Mouse (Mus musculus): ENCODE data around the gene Syt13. TPM values are rescaled to one million over a fixed set of nuclear protein-coding genes. Genes with fewer than 3 reads are reported as not detected.

The Syt13 gene
- total and polyA plus RNA-seq, 2 experiments from 2014 or later, result 0.11 to 0.31 TPM

GRCm38 (mm10) chr2:92886862-92887261 lies 28.0 kb upstream of the Syt13 start:
- ATAC-seq (ENCODE audit: insufficient read depth, low read depth) (no peak), DNase-seq (ENCODE audit: low spot score) (no peak)
- H3K27ac ChIP-seq (ENCODE audit: low read depth), result no peak overlapping the region
- TF ChIP-seq CTCF (IDR thresholded peaks at IDR 0.05; ENCODE audit: low read depth) (no peak), EP300 (IDR thresholded peaks at IDR 0.05; ENCODE audit: low read depth) (no peak)
- no peaks in the 10 kb centered on the region for H3K36me3 ChIP-seq (replicated peaks; ENCODE audit: control insufficient read depth, insufficient read depth, low read length)
- 61% methylated on average over 3 of the region's 3 CpGs for WGBS
- no peak overlapping the region for H3K4me2 ChIP-seq (ENCODE audit: low read depth, low read length)
- no peaks in the 10 kb centered on the region for H3K9me3 ChIP-seq (replicated peaks; ENCODE audit: control insufficient read depth, low read length)
- no peak overlapping the region for H3K4me3 ChIP-seq (ENCODE audit: low read depth, low read length)
- no peaks in the 10 kb centered on the region for H3K27me3 ChIP-seq (ENCODE audit: control insufficient read depth, insufficient read depth, low read length)
- 0 out of 2 replicates have a peak, but pooled peaks cover 7% of the 10 kb centered on the region for H3K4me1 ChIP-seq (ENCODE audit: control insufficient read depth, insufficient read depth)
- H3K9ac ChIP-seq (replicated peaks; ENCODE audit: low read depth, low read length), result no peak overlapping the region

GRCm38 (mm10) chr2:92892524-92892923 lies 22.4 kb upstream of the Syt13 start:
- no peaks in the 10 kb centered on the region for H3K27me3 ChIP-seq (ENCODE audit: control insufficient read depth, insufficient read depth, low read length)
- TF ChIP-seq EP300 (IDR thresholded peaks at IDR 0.05; ENCODE audit: low read depth) (no peak), CTCF (IDR thresholded peaks at IDR 0.05; ENCODE audit: low read depth) (no peak)
- DNase-seq (ENCODE audit: low spot score) (no peak), ATAC-seq (ENCODE audit: insufficient read depth, low read depth) (no peak)
- H3K4me3 ChIP-seq (ENCODE audit: low read depth, low read length), result no peak overlapping the region
- H3K4me1 ChIP-seq (ENCODE audit: control insufficient read depth, insufficient read depth), result no peaks in the 10 kb centered on the region
- no peak overlapping the region for H3K4me2 ChIP-seq (ENCODE audit: low read depth, low read length)
- no peak overlapping the region for H3K27ac ChIP-seq (ENCODE audit: low read depth)
- no peaks in the 10 kb centered on the region for H3K9me3 ChIP-seq (replicated peaks; ENCODE audit: control insufficient read depth, low read length)
- WGBS, result 81% methylated on average over 4 of the region's 4 CpGs
- no peak overlapping the region for H3K9ac ChIP-seq (replicated peaks; ENCODE audit: low read depth, low read length)
- H3K36me3 ChIP-seq (replicated peaks; ENCODE audit: control insufficient read depth, insufficient read depth, low read length), result no peaks in the 10 kb centered on the region

- Histone ChIP-seq H3K4me2 (ENCODE audit: low read depth, low read length) (no peak overlapping the region), H3K9me3 (replicated peaks; ENCODE audit: control insufficient read depth, low read length) (peaks cover 4% of the 10 kb centered on the region; the same call in 1 of the 2 replicates), H3K9ac (replicated peaks; ENCODE audit: low read depth, low read length) (no peak overlapping the region), H3K4me1 (ENCODE audit: control insufficient read depth, insufficient read depth) (no peaks in the 10 kb centered on the region), H3K27me3 (ENCODE audit: control insufficient read depth, insufficient read depth, low read length) (peaks cover 8% of the 10 kb centered on the region; the same call in 1 of the 2 replicates), H3K4me3 (ENCODE audit: low read depth, low read length) (no peak overlapping the region), H3K36me3 (replicated peaks; ENCODE audit: control insufficient read depth, insufficient read depth, low read length) (no peaks in the 10 kb centered on the region), H3K27ac (ENCODE audit: low read depth) (no peak overlapping the region)
- WGBS, result 68% methylated on average over 13 of the region's 13 CpGs
- no peak for TF ChIP-seq EP300 (IDR thresholded peaks at IDR 0.05; ENCODE audit: low read depth)
- no peak for TF ChIP-seq CTCF (IDR thresholded peaks at IDR 0.05; ENCODE audit: low read depth)
- ATAC-seq (ENCODE audit: insufficient read depth, low read depth) (no peak), DNase-seq (ENCODE audit: low spot score) (no peak)
Measured at GRCm38 (mm10) chr2:92903650-92904049, 11.2 kb upstream of the Syt13 start.

- Histone ChIP-seq H3K9me3 (replicated peaks; ENCODE audit: control insufficient read depth, low read length) (peaks cover 4% of the 10 kb centered on the region; the same call in 1 of the 2 replicates), H3K9ac (replicated peaks; ENCODE audit: low read depth, low read length) (no peak overlapping the region), H3K27me3 (ENCODE audit: control insufficient read depth, insufficient read depth, low read length) (peaks cover 8% of the 10 kb centered on the region; the same call in 1 of the 2 replicates), H3K4me2 (ENCODE audit: low read depth, low read length) (no peak overlapping the region), H3K4me1 (ENCODE audit: control insufficient read depth, insufficient read depth) (no peaks in the 10 kb centered on the region), H3K36me3 (replicated peaks; ENCODE audit: control insufficient read depth, insufficient read depth, low read length) (no peaks in the 10 kb centered on the region), H3K4me3 (ENCODE audit: low read depth, low read length) (no peak overlapping the region), H3K27ac (ENCODE audit: low read depth) (no peak overlapping the region)
- DNase-seq (ENCODE audit: low spot score) (peak; percentile 50), ATAC-seq (ENCODE audit: insufficient read depth, low read depth) (no peak)
- 26% methylated on average over 8 of the region's 8 CpGs for WGBS
- peak; percentile 70 for TF ChIP-seq CTCF (IDR thresholded peaks at IDR 0.05; ENCODE audit: low read depth)
- TF ChIP-seq EP300 (IDR thresholded peaks at IDR 0.05; ENCODE audit: low read depth), result no peak
Measured at GRCm38 (mm10) chr2:92904307-92904859, 10.5 kb upstream of the Syt13 start.

- Histone ChIP-seq H3K9me3 (replicated peaks; ENCODE audit: control insufficient read depth, low read length) (peaks cover 4% of the 10 kb centered on the region; the same call in 1 of the 2 replicates), H3K4me3 (ENCODE audit: low read depth, low read length) (no peak overlapping the region), H3K9ac (replicated peaks; ENCODE audit: low read depth, low read length) (no peak overlapping the region), H3K27ac (ENCODE audit: low read depth) (no peak overlapping the region), H3K4me2 (ENCODE audit: low read depth, low read length) (no peak overlapping the region), H3K27me3 (ENCODE audit: control insufficient read depth, insufficient read depth, low read length) (peaks cover 22% of the 10 kb centered on the region), H3K36me3 (replicated peaks; ENCODE audit: control insufficient read depth, insufficient read depth, low read length) (no peaks in the 10 kb centered on the region), H3K4me1 (ENCODE audit: control insufficient read depth, insufficient read depth) (no peaks in the 10 kb centered on the region; the same call in 1 of the 2 replicates)
- ATAC-seq (ENCODE audit: insufficient read depth, low read depth) (no peak), DNase-seq (ENCODE audit: low spot score) (no peak)
- 53% methylated on average over 4 of the region's 4 CpGs for WGBS
- TF ChIP-seq CTCF (IDR thresholded peaks at IDR 0.05; ENCODE audit: low read depth) (peak; percentile 46), EP300 (IDR thresholded peaks at IDR 0.05; ENCODE audit: low read depth) (no peak)
Measured at GRCm38 (mm10) chr2:92910371-92910770, 4.5 kb upstream of the Syt13 start.

GRCm38 (mm10) chr2:92912312-92912711 lies 2.6 kb upstream of the Syt13 start:
- H3K9ac ChIP-seq (replicated peaks; ENCODE audit: low read depth, low read length), result no peak overlapping the region
- no peaks in the 10 kb centered on the region for H3K36me3 ChIP-seq (replicated peaks; ENCODE audit: control insufficient read depth, insufficient read depth, low read length)
- ATAC-seq (ENCODE audit: insufficient read depth, low read depth) (no peak), DNase-seq (ENCODE audit: low spot score) (no peak)
- TF ChIP-seq CTCF (IDR thresholded peaks at IDR 0.05; ENCODE audit: low read depth) (no peak), EP300 (IDR thresholded peaks at IDR 0.05; ENCODE audit: low read depth) (no peak)
- no peak overlapping the region for H3K4me3 ChIP-seq (ENCODE audit: low read depth, low read length)
- peaks cover 38% of the 10 kb centered on the region for H3K27me3 ChIP-seq (ENCODE audit: control insufficient read depth, insufficient read depth, low read length)
- no peak overlapping the region for H3K4me2 ChIP-seq (ENCODE audit: low read depth, low read length)
- H3K4me1 ChIP-seq (ENCODE audit: control insufficient read depth, insufficient read depth), result no peaks in the 10 kb centered on the region; the same call in 1 of the 2 replicates
- no peak overlapping the region for H3K27ac ChIP-seq (ENCODE audit: low read depth)
- H3K9me3 ChIP-seq (replicated peaks; ENCODE audit: control insufficient read depth, low read length), result peaks cover 4% of the 10 kb centered on the region; the same call in 1 of the 2 replicates

All from heart, postnatal 0 days (tissue).